Mouse (Mus musculus) stomach, embryonic 15.5 days (tissue): ENCODE measurements around the gene Lhx6. TPM values are rescaled to one million over a fixed set of nuclear protein-coding genes. Genes with fewer than 3 reads are reported as not detected.
A peak's percentile ranks its signal among the peaks of the same experiment; 100 is the strongest.

ENCODE experiments used
- ATAC-seq: fragments of 200-750 bp; cut with Nextera tagmentation; 2 replicates; pipeline ENCODE4 v1.8.0; 2017; ENCODE audit warnings: low read depth, moderate number of reproducible peaks, moderate TSS enrichment; ENCODE audit not compliant: insufficient read depth, low FRiP score
- H3K27ac ChIP-seq: fragments of 300-500 bp; sonication (generic); 2 replicates; pipeline ENCODE4 v1.5.1; 2015; ENCODE audit warnings: mild to moderate bottlenecking, inconsistent platforms
- H3K27me3 ChIP-seq: fragments of 300-500 bp; sonication (generic); replicated peaks from 2 replicates; pipeline ENCODE4 v1.6.1; 2015; ENCODE audit warnings: inconsistent platforms
- H3K36me3 ChIP-seq: fragments of 300-500 bp; sonication (generic); 2 replicates; pipeline ENCODE4 v1.6.1; 2015; ENCODE audit warnings: inconsistent platforms
- H3K4me1 ChIP-seq: fragments of 300-500 bp; sonication (generic); 2 replicates; pipeline ENCODE4 v1.6.1; 2015; ENCODE audit warnings: inconsistent platforms
- H3K4me2 ChIP-seq: fragments of 300-500 bp; sonication (generic); 2 replicates; pipeline ENCODE4 v1.6.1; 2015; ENCODE audit warnings: mild to moderate bottlenecking, inconsistent platforms
- H3K4me3 ChIP-seq: fragments of 300-500 bp; sonication (generic); replicated peaks from 2 replicates; pipeline ENCODE4 v1.5.1; 2015; ENCODE audit warnings: inconsistent platforms
- H3K9ac ChIP-seq: fragments of 300-500 bp; sonication (generic); 2 replicates; pipeline ENCODE4 v1.6.1; 2015; ENCODE audit warnings: inconsistent platforms
- H3K9me3 ChIP-seq: fragments of 300-500 bp; sonication (generic); 2 replicates; pipeline ENCODE4 v1.6.1; 2016; ENCODE audit warnings: inconsistent platforms
- WGBS: fragments of 180-500 bp; shearing (Covaris S2); methylation state at CpG from one replicate; pipeline ENCODE4 v1.1.7; 2015; 5-methylcytosine and 5-hydroxymethylcytosine counted together
- polyA plus RNA-seq: library from polyadenylated mRNA; unstranded; fragments of >200 nt; fragmentation: Nextera tagmentation; extraction: Ambion mirVana; gene quantifications from 2 replicates; pipeline ENCODE4 v1.2.1, GENCODE M21; 2015

Lhx6 gene
- polyA plus RNA-seq, 1 experiment from 2014 or later = 1.8 TPM

- Histone ChIP-seq H3K4me2 (peak overlapping the region; percentile 82), H3K4me1 (peaks cover 29% of the 10 kb centered on the region), H3K36me3 (no peaks in the 10 kb centered on the region), H3K4me3 (peak overlapping the region; percentile 45), H3K9me3 (no peaks in the 10 kb centered on the region), H3K27me3 (peaks cover 92% of the 10 kb centered on the region), H3K9ac (no peak overlapping the region), H3K27ac (no peak overlapping the region)
- no peak for ATAC-seq
- 1% methylated on average over 32 of the region's 32 CpGs for WGBS
Observed at GRCm38 (mm10) chr2:36104436-36104955, 712 bp downstream of the Lhx6 start.

- Histone ChIP-seq H3K4me1 (peaks cover 29% of the 10 kb centered on the region), H3K27me3 (peaks cover 97% of the 10 kb centered on the region), H3K4me2 (peak overlapping the region; percentile 82), H3K9me3 (no peaks in the 10 kb centered on the region), H3K27ac (no peak overlapping the region), H3K4me3 (peak overlapping the region; percentile 19), H3K9ac (no peak overlapping the region), H3K36me3 (no peaks in the 10 kb centered on the region)
- no peak for ATAC-seq
- WGBS = 2% methylated on average over 38 of the region's 38 CpGs
Observed at GRCm38 (mm10) chr2:36103555-36104367, 1.4 kb downstream of the Lhx6 start.

- peaks cover 29% of the 10 kb centered on the region for H3K4me1 ChIP-seq
- H3K4me3 ChIP-seq = peak overlapping the region; percentile 19
- H3K9ac ChIP-seq = no peak overlapping the region
- H3K4me2 ChIP-seq = peak overlapping the region; percentile 82
- no peaks in the 10 kb centered on the region for H3K9me3 ChIP-seq
- no peak overlapping the region for H3K27ac ChIP-seq
- no peak for ATAC-seq
- H3K36me3 ChIP-seq = no peaks in the 10 kb centered on the region
- H3K27me3 ChIP-seq = peaks cover 98% of the 10 kb centered on the region
- WGBS = 3% methylated on average over 21 of the region's 21 CpGs
Observed at GRCm38 (mm10) chr2:36103069-36103554, 2.1 kb downstream of the Lhx6 start.

GRCm38 (mm10) chr2:36102559-36102946, 2.7 kb downstream of the Lhx6 start:
- Histone ChIP-seq H3K27me3 (peaks cover 98% of the 10 kb centered on the region), H3K27ac (no peak overlapping the region), H3K9me3 (no peaks in the 10 kb centered on the region), H3K9ac (no peak overlapping the region), H3K36me3 (no peaks in the 10 kb centered on the region), H3K4me3 (peak overlapping the region; percentile 19; the same call in 1 of the 2 replicates), H3K4me1 (peaks cover 29% of the 10 kb centered on the region), H3K4me2 (peak overlapping the region; percentile 82)
- no peak; the same call in 1 of the 2 replicates for ATAC-seq
- 2% methylated on average over 21 of the region's 21 CpGs for WGBS

DNA sequence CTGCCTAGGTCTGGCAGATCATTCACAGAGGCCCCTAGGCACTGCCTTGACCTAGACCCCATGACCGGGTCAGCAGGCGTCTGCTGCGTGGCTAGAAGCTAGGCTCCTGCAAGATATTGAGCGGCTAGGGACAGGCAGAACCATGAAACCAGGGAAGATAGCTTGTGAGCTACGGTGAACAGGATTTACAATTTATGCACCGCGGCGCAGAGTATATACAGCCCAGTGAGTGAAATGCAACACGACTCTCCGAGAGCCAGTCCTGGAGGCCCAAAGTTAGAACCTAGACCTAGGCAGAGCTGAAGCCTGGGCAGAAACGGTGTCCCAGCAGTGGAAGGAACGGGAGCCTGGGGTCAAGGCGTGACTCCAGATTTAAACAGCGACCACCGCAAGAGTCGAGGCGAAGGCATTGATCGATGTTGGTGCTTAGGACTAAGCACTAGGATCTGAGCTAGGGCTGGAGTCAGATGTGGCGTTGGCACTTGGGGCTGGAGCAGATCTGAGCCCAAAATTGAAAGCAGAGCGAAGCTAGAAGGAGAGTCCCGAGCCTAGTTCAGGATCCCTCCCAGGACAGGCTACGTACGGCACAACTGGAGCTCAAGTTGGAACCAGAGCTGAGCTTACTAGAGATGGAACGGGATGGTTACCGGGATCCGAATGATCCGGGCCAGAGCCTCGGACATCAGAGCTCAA, 3.2 kb downstream of the Lhx6 start:
- Histone ChIP-seq H3K4me2 (peak overlapping the region; percentile 82), H3K9ac (no peak overlapping the region), H3K4me3 (peak overlapping the region; percentile 19; the same call in 1 of the 2 replicates), H3K27ac (no peak overlapping the region), H3K36me3 (no peaks in the 10 kb centered on the region), H3K9me3 (no peaks in the 10 kb centered on the region), H3K27me3 (peaks cover 98% of the 10 kb centered on the region), H3K4me1 (peaks cover 29% of the 10 kb centered on the region)
- 8% methylated on average over 28 of the region's 28 CpGs for WGBS
- no peak for ATAC-seq

DNA sequence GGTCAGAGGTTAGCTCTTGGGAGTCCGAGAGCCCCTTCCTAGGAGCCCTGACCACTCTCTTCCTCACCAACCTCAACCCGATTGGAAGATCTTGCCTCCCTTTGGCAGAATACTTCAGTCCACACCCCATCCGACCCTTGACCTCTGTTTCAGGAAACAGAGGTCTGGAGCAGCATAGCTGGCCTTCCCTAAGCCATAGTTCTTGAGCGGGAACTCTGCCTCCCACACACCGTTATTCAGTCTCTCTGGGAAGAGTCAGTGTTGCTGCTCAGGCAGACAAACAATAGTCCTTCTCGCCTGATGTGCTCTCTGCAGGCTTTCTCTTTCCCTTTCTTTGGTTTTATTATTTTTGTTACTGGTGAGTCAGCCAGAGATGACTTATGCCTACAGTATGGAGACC, 5.5 kb downstream of the Lhx6 start:
- H3K27me3 ChIP-seq = peaks cover 99% of the 10 kb centered on the region
- H3K4me2 ChIP-seq = no peak overlapping the region
- peaks cover 21% of the 10 kb centered on the region for H3K4me1 ChIP-seq
- no peak overlapping the region for H3K4me3 ChIP-seq
- ATAC-seq = no peak
- H3K27ac ChIP-seq = no peak overlapping the region
- H3K9me3 ChIP-seq = no peaks in the 10 kb centered on the region
- 15% methylated on average over 6 of the region's 6 CpGs for WGBS
- H3K9ac ChIP-seq = no peak overlapping the region
- H3K36me3 ChIP-seq = no peaks in the 10 kb centered on the region

GRCm38 (mm10) chr2:36098021-36098420, 7.2 kb downstream of the Lhx6 start:
- peaks cover 99% of the 10 kb centered on the region for H3K27me3 ChIP-seq
- H3K9me3 ChIP-seq = no peaks in the 10 kb centered on the region
- H3K27ac ChIP-seq = no peak overlapping the region
- no peaks in the 10 kb centered on the region for H3K36me3 ChIP-seq
- H3K4me2 ChIP-seq = no peak overlapping the region
- no peak overlapping the region for H3K4me3 ChIP-seq
- WGBS = 7% methylated on average over 5 of the region's 5 CpGs
- peaks cover 7% of the 10 kb centered on the region for H3K4me1 ChIP-seq
- H3K9ac ChIP-seq = no peak overlapping the region
- no peak for ATAC-seq

- Histone ChIP-seq H3K9me3 (no peaks in the 10 kb centered on the region), H3K36me3 (no peaks in the 10 kb centered on the region), H3K9ac (no peak overlapping the region), H3K4me1 (no peaks in the 10 kb centered on the region; the same call in 1 of the 2 replicates), H3K4me2 (no peak overlapping the region), H3K4me3 (no peak overlapping the region), H3K27me3 (peaks cover 98% of the 10 kb centered on the region), H3K27ac (no peak overlapping the region)
- no peak for ATAC-seq
- WGBS = 9% methylated on average over 18 of the region's 18 CpGs
Observed at GRCm38 (mm10) chr2:36097129-36097815, 7.9 kb downstream of the Lhx6 start.

DNA sequence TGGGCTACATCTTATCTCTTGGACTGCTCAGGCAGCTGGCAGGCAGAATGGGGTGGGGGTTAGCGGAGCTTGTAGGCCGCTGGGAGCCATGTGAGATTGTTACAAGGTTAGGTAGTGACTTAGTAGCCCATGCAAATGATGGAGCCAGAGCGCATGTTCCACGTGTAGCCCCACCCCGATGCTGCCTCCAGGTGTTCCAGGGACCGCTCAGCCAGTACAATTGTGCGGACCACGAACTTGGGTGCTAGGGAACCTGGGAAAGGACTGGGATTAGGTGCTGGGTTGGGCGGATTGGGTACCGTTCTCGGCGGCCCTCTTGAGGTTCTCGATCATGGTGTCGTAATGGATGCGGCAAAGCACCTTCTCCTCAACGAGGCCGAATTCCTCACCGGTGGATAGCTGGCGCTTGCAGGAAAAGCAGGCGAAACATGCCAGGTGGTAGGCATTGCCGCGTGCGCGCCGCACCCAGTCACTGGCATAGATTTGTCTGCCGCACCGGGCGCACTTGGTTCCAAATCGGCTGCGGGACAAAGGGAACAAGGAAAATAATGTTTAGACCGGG, 11.2 kb downstream of the Lhx6 start:
- peaks cover 97% of the 10 kb centered on the region for H3K27me3 ChIP-seq
- peaks cover 13% of the 10 kb centered on the region for H3K4me1 ChIP-seq
- no peak overlapping the region for H3K9ac ChIP-seq
- 5% methylated on average over 31 of the region's 31 CpGs for WGBS
- H3K4me3 ChIP-seq = 0 out of 2 replicates have a peak overlapping the region, but pooled peaks have one; percentile 1
- peak overlapping the region; percentile 11; the same call in 1 of the 2 replicates for H3K4me2 ChIP-seq
- ATAC-seq = no peak
- H3K36me3 ChIP-seq = no peaks in the 10 kb centered on the region
- H3K9me3 ChIP-seq = no peaks in the 10 kb centered on the region
- H3K27ac ChIP-seq = no peak overlapping the region

DNA sequence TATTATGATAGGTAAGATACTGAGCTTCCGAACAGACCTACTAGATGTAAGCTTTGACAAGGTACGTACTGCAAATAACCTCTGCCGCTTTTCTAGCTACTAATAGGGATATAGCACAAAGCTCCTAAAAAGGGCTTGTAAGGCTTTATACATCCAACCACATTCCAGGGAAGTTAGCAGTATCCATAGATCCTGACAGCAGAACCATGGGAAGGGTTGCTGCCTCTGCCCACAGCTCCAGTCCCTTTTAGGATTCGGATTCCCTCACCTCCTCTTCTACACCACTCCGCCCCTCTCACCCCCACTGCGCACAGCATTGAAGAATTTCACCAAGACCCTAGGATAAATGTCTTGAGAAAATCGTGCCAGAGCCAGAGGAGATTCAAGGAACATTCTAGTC, 11.9 kb downstream of the Lhx6 start:
- no peak overlapping the region for H3K9ac ChIP-seq
- no peak overlapping the region for H3K4me3 ChIP-seq
- H3K9me3 ChIP-seq = no peaks in the 10 kb centered on the region
- no peak overlapping the region for H3K4me2 ChIP-seq
- H3K4me1 ChIP-seq = peaks cover 13% of the 10 kb centered on the region
- ATAC-seq = no peak
- WGBS = 32% methylated on average over 7 of the region's 7 CpGs
- no peaks in the 10 kb centered on the region for H3K36me3 ChIP-seq
- no peak overlapping the region for H3K27ac ChIP-seq
- H3K27me3 ChIP-seq = peaks cover 91% of the 10 kb centered on the region

GRCm38 (mm10) chr2:36092748-36093147, 12.5 kb downstream of the Lhx6 start:
- H3K27me3 ChIP-seq = peaks cover 86% of the 10 kb centered on the region
- H3K9ac ChIP-seq = no peak overlapping the region
- 9% methylated on average over 4 of the region's 4 CpGs for WGBS
- ATAC-seq = no peak
- H3K27ac ChIP-seq = no peak overlapping the region
- no peak overlapping the region for H3K4me2 ChIP-seq
- H3K36me3 ChIP-seq = no peaks in the 10 kb centered on the region
- no peaks in the 10 kb centered on the region for H3K9me3 ChIP-seq
- peaks cover 13% of the 10 kb centered on the region for H3K4me1 ChIP-seq
- H3K4me3 ChIP-seq = 0 out of 2 replicates have a peak overlapping the region, but pooled peaks have one; percentile 5
